Mouse (Mus musculus) retina, postnatal 7 days (tissue): Measurements from ENCODE around the gene Dhx35.

Experiments
- DNase-seq: peaks from one replicate; pipeline ENCODE4 v3.0.0-alpha.2; 2012; ENCODE audit warnings: low read depth, low spot score

The Dhx35 gene

GRCm38 (mm10) chr2:158803575-158803974 is 9.0 kb downstream of the Dhx35 start:
- DNase-seq = no peak

GRCm38 (mm10) chr2:158815686-158816085 is 21.1 kb downstream of the Dhx35 start:
- DNase-seq = no peak

GRCm38 (mm10) chr2:158816239-158816638 is 21.6 kb downstream of the Dhx35 start:
- no peak for DNase-seq

GRCm38 (mm10) chr2:158817708-158818107 is 23.1 kb downstream of the Dhx35 start:
- DNase-seq = no peak

- DNase-seq = no peak
These were observed 33.5 kb downstream of the Dhx35 start for GRCm38 (mm10) chr2:158828124-158828523.

GRCm38 (mm10) chr2:158829746-158830145 is 35.1 kb downstream of the Dhx35 start:
- no peak for DNase-seq

GRCm38 (mm10) chr2:158833221-158833620 is 38.6 kb downstream of the Dhx35 start:
- DNase-seq = no peak

GRCm38 (mm10) chr2:158833645-158834044 is 39.0 kb downstream of the Dhx35 start:
- no peak for DNase-seq

- no peak for DNase-seq
These were observed 48.7 kb downstream of the Dhx35 start for GRCm38 (mm10) chr2:158843287-158843686.

- DNase-seq = no peak
These were observed 50.4 kb downstream of the Dhx35 start for GRCm38 (mm10) chr2:158845031-158845430.

- DNase-seq = no peak
These were observed 51.6 kb downstream of the Dhx35 start for GRCm38 (mm10) chr2:158846208-158846607.

GRCm38 (mm10) chr2:158847991-158848390 is 53.4 kb downstream of the Dhx35 start:
- DNase-seq = no peak

- no peak for DNase-seq
These were observed 54.8 kb downstream of the Dhx35 start for GRCm38 (mm10) chr2:158849416-158849815.

- no peak for DNase-seq
These were observed 58.0 kb downstream of the Dhx35 start for GRCm38 (mm10) chr2:158852579-158852978.

- no peak for DNase-seq
These were observed 62.4 kb downstream of the Dhx35 start for GRCm38 (mm10) chr2:158856896-158857499.

- no peak for DNase-seq
These were observed 63.0 kb downstream of the Dhx35 start for GRCm38 (mm10) chr2:158857579-158857978.

- DNase-seq = no peak
These were observed 66.5 kb downstream of the Dhx35 start for GRCm38 (mm10) chr2:158861115-158861514.

GRCm38 (mm10) chr2:158863341-158864125 is 68.9 kb downstream of the Dhx35 start:
- peak; percentile 74 for DNase-seq

- no peak for DNase-seq
These were observed 69.5 kb downstream of the Dhx35 start for GRCm38 (mm10) chr2:158864126-158864458.

- peak; percentile 54 for DNase-seq
These were observed 70.8 kb downstream of the Dhx35 start for GRCm38 (mm10) chr2:158865358-158865757.

GRCm38 (mm10) chr2:158886571-158886970 is 92.0 kb downstream of the Dhx35 start:
- DNase-seq = no peak

- no peak for DNase-seq
These were observed 93.9 kb downstream of the Dhx35 start for GRCm38 (mm10) chr2:158888531-158888930.

- DNase-seq = no peak
These were observed 94.6 kb downstream of the Dhx35 start for GRCm38 (mm10) chr2:158889201-158889600.
